Mouse (Mus musculus): Measurements from ENCODE around the gene Trnp1. TPM values are rescaled to one million over a fixed set of nuclear protein-coding genes. Genes with fewer than 3 reads are reported as not detected.
A peak's percentile ranks its signal among the peaks of the same experiment; 100 is the strongest.

The Trnp1 gene
- total RNA-seq, 1 experiment = 0.94 TPM

DNA sequence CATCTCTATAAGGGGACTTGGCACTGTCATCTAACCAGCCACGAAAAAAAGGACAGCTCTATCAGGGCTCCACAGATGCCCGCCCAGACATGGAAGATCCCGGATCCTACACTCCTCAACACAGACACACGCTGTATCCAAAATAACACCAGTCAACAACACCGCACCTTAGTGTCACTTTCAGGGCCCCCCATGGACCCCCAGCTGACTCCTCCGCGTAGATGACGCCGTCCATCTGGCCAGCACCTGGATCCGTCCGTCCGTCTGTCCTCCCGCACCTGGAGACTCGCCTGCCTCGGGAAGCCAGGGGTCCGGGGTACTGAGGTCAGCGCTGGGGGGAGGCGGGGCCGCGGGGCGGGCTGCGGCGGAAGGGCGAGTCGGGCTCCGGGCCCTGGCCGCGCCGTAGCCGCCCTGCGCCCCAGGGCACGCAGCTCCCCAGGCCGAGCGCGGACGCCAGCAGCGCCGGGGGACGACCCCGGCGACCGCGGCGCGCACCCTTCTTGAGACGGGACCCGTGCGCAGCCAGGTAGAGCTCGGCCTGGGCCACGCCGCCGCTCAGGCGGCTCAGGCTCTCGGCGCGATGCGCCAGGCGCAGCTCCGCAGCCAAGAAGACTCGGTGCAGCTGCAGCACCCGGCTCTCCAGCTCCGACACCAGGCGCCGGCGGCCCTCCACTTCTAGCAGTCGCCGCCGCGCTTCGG, 740 bp downstream of the Trnp1 start:
- in situ Hi-C loops (cut with MboI; ENCODE audit: low sequenced_read_pairs in 2 of 2, unreplicated experiment in 2 of 2) = no loop called here
- Histone ChIP-seq H3K4me1 (ENCODE audit: control insufficient read depth in 2 of 2, insufficient read depth in 2 of 2, low read length in 2 of 2, poor library complexity in 1 of 2) (peaks cover 4 to 11% of the 10 kb centered on the region in 2 experiments; a peak in 1 of 4 replicates), H3K27ac (ENCODE audit: insufficient read depth, low read depth, low read length, poor library complexity, severe bottlenecking) (no peak overlapping the region), H3K9ac (ENCODE audit: insufficient read depth, low read depth, low read length, poor library complexity, severe bottlenecking) (peak overlapping the region; percentile 78), H3K9me3 (ENCODE audit: control insufficient read depth, insufficient read depth, low read depth, low read length) (no peaks in the 10 kb centered on the region), H3K4me3 (ENCODE audit: insufficient read depth in 1 of 2, low read depth in 1 of 2, low read length in 2 of 2, poor library complexity in 1 of 2, severe bottlenecking in 1 of 2) (peak overlapping the region; percentile 79 to 82), H3K36me3 (ENCODE audit: control insufficient read depth, insufficient read depth, low read length, poor library complexity, severe bottlenecking) (no peaks in the 10 kb centered on the region)
- TF ChIP-seq ZC3H11A (IDR thresholded peaks at IDR 0.05; ENCODE audit: borderline replicate concordance, low read depth, low read length) = no peak
- no peak for TF ChIP-seq MAFK (IDR thresholded peaks at IDR 0.05; ENCODE audit: insufficient read depth, low read depth, low read length)
- no peak for TF ChIP-seq ZNF384 (IDR thresholded peaks at IDR 0.05; ENCODE audit: low read depth, low read length)
- DNase-seq (ENCODE audit: low read depth, low spot score) = no peak

DNA sequence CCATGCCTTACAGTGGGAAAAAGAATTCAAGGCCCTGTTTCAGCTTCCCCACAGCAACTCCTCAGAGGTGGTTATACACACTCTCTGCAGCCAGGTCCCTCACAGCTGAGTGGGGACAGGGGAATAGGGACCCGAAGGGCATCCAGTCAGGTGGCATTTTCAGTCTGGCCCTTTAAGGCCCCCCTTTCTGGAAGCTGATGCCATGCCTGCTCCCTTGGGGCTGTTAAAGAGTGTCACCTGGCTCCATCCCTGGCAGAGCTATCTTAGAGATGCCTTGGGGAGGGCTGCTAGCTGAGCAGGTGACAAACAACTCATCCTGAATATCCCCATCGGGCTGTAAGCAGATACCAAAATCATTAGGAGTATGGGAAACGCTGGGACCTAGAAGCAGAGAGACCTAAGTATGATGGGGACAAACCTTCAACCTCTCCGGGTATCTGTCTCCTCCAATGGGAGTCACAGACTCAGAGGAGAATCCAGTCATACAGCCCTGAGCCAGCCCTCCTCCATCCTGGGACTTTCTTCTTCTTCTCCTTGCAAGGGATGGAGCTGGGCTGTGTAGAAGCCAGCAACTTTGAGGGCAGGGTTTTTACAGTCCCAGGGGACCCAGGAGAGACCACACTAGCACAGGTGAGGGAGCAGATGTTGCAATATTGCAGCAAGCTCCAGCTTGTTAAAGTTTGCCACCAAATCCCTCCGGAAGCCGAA, 1.5 kb downstream of the Trnp1 start:
- Histone ChIP-seq H3K4me1 (ENCODE audit: control insufficient read depth in 2 of 2, insufficient read depth in 2 of 2, low read length in 2 of 2, poor library complexity in 1 of 2) (peaks cover 3 to 11% of the 10 kb centered on the region in 2 experiments; a peak in 1 of 4 replicates), H3K27ac (ENCODE audit: insufficient read depth, low read depth, low read length, poor library complexity, severe bottlenecking) (no peak overlapping the region), H3K36me3 (ENCODE audit: control insufficient read depth, insufficient read depth, low read length, poor library complexity, severe bottlenecking) (no peaks in the 10 kb centered on the region), H3K9me3 (ENCODE audit: control insufficient read depth, insufficient read depth, low read depth, low read length) (no peaks in the 10 kb centered on the region), H3K4me3 (ENCODE audit: insufficient read depth in 1 of 2, low read depth in 1 of 2, low read length in 2 of 2, poor library complexity in 1 of 2, severe bottlenecking in 1 of 2) (peak overlapping the region; percentile 79 to 82), H3K9ac (ENCODE audit: insufficient read depth, low read depth, low read length, poor library complexity, severe bottlenecking) (peak overlapping the region; percentile 78; the same call in 1 of the 2 replicates)
- DNase-seq (ENCODE audit: low read depth, low spot score) = no peak
- in situ Hi-C loops (cut with MboI; ENCODE audit: low sequenced_read_pairs in 2 of 2, unreplicated experiment in 2 of 2) = no loop called here
- TF ChIP-seq HCFC1 (IDR thresholded peaks at IDR 0.05; ENCODE audit: borderline replicate concordance, insufficient read depth, low read length) = no peak
- no peak for TF ChIP-seq ZNF384 (IDR thresholded peaks at IDR 0.05; ENCODE audit: low read depth, low read length)
- TF ChIP-seq ZC3H11A (IDR thresholded peaks at IDR 0.05; ENCODE audit: borderline replicate concordance, low read depth, low read length) = no peak
- no peak for TF ChIP-seq MAFK (IDR thresholded peaks at IDR 0.05; ENCODE audit: insufficient read depth, low read depth, low read length)

DNA sequence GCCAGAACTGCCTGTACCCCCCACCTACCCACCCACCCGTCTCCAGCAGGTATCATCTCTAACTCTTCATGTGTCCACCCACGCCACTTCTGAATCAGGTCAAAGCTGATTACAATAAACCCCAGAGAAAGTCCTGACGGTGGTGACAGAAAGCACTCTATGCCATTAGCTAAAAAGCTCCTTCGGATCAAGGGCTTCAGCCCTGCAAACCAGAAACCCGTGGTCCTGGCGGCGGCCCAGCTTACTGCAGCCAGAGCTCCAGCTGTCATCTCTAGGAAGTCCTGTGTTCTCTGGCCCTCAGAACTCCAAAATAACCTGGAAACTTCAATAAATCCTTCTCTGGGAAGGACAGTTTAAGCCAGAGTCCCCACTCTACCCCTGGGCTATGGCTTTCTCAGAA, 2.6 kb downstream of the Trnp1 start:
- H3K4me1 ChIP-seq (ENCODE audit: control insufficient read depth in 2 of 2, insufficient read depth in 2 of 2, low read length in 2 of 2, poor library complexity in 1 of 2) = peaks cover 3 to 17% of the 10 kb centered on the region in 2 experiments; a peak in 1 of 4 replicates
- H3K27ac ChIP-seq (ENCODE audit: insufficient read depth, low read depth, low read length, poor library complexity, severe bottlenecking) = no peak overlapping the region
- no peaks in the 10 kb centered on the region for H3K36me3 ChIP-seq (ENCODE audit: control insufficient read depth, insufficient read depth, low read length, poor library complexity, severe bottlenecking)
- DNase-seq (ENCODE audit: low read depth, low spot score) = no peak
- no peak for TF ChIP-seq ZNF384 (IDR thresholded peaks at IDR 0.05; ENCODE audit: low read depth, low read length)
- TF ChIP-seq MAFK (IDR thresholded peaks at IDR 0.05; ENCODE audit: insufficient read depth, low read depth, low read length) = no peak
- no peak for TF ChIP-seq CHD2 (IDR thresholded peaks at IDR 0.05; ENCODE audit: low read depth, low read length)
- no peak for TF ChIP-seq ZC3H11A (IDR thresholded peaks at IDR 0.05; ENCODE audit: borderline replicate concordance, low read depth, low read length)
- TF ChIP-seq HCFC1 (IDR thresholded peaks at IDR 0.05; ENCODE audit: borderline replicate concordance, insufficient read depth, low read length) = no peak
- in situ Hi-C loops (cut with MboI; ENCODE audit: low sequenced_read_pairs in 2 of 2, unreplicated experiment in 2 of 2) = no loop called here
- H3K9ac ChIP-seq (ENCODE audit: insufficient read depth, low read depth, low read length, poor library complexity, severe bottlenecking) = no peak overlapping the region
- no peaks in the 10 kb centered on the region for H3K9me3 ChIP-seq (ENCODE audit: control insufficient read depth, insufficient read depth, low read depth, low read length)
- no peak overlapping the region for H3K4me3 ChIP-seq (ENCODE audit: insufficient read depth in 1 of 2, low read depth in 1 of 2, low read length in 2 of 2, poor library complexity in 1 of 2, severe bottlenecking in 1 of 2)

DNA sequence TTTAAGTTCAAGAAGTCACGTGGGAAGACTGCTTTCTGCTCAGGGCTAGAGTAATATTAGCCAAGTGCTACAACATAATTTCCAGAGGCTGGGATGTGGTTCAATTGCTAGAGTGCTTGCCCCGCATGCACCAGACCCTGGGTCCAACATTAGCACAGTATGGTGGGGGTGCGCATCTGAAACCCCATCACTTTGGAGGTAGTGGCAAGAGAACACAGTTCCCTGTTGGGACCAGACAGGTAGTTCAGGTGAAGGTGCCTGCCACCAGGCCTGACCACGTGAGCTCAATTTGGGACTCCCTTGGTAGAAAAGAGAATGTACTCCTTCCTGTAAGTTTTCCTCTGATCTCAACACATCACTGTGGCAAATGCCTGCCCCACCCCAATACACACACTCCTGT, 3.5 kb downstream of the Trnp1 start:
- Histone ChIP-seq H3K27ac (ENCODE audit: insufficient read depth, low read depth, low read length, poor library complexity, severe bottlenecking) (no peak overlapping the region), H3K36me3 (ENCODE audit: control insufficient read depth, insufficient read depth, low read length, poor library complexity, severe bottlenecking) (no peaks in the 10 kb centered on the region), H3K9ac (ENCODE audit: insufficient read depth, low read depth, low read length, poor library complexity, severe bottlenecking) (no peak overlapping the region), H3K4me1 (ENCODE audit: control insufficient read depth in 2 of 2, insufficient read depth in 2 of 2, low read length in 2 of 2, poor library complexity in 1 of 2) (peaks cover 3 to 17% of the 10 kb centered on the region in 2 experiments; a peak in 1 of 4 replicates), H3K9me3 (ENCODE audit: control insufficient read depth, insufficient read depth, low read depth, low read length) (no peaks in the 10 kb centered on the region), H3K4me3 (ENCODE audit: insufficient read depth in 1 of 2, low read depth in 1 of 2, low read length in 2 of 2, poor library complexity in 1 of 2, severe bottlenecking in 1 of 2) (no peak overlapping the region)
- TF ChIP-seq HCFC1 (IDR thresholded peaks at IDR 0.05; ENCODE audit: borderline replicate concordance, insufficient read depth, low read length) = no peak
- TF ChIP-seq MAFK (IDR thresholded peaks at IDR 0.05; ENCODE audit: insufficient read depth, low read depth, low read length) = no peak
- TF ChIP-seq ZC3H11A (IDR thresholded peaks at IDR 0.05; ENCODE audit: borderline replicate concordance, low read depth, low read length) = no peak
- TF ChIP-seq ZNF384 (IDR thresholded peaks at IDR 0.05; ENCODE audit: low read depth, low read length) = no peak
- no peak for TF ChIP-seq CHD2 (IDR thresholded peaks at IDR 0.05; ENCODE audit: low read depth, low read length)
- no peak for DNase-seq (ENCODE audit: low read depth, low spot score)
- in situ Hi-C loops (cut with MboI; ENCODE audit: low sequenced_read_pairs in 2 of 2, unreplicated experiment in 2 of 2) = no loop called here
